In genomic region chr13:39898412-39898979, GRCm38 (mm10) we compare ENCODE assay signal across 21 mouse cellular contexts.
"Had no signal": no experiment of that assay in that cellular context is flagged by ENCODE, and none has a peak within 500 bp of the region (broad histone marks: within the 10 kb centered on the region; RNA-seq: fewer than 3 reads in every experiment).

No protein-coding gene starts in this region.

- H3K27ac ChIP-seq: liver, embryonic 13.5 days; liver, embryonic 15.5 days; macrophage; midbrain, embryonic 13.5 days; neural tube, embryonic 13.5 days; neural tube, embryonic 15.5 days had no signal

- H3K27me3 ChIP-seq: liver, embryonic 13.5 days; liver, embryonic 15.5 days; megakaryocyte, embryonic 14.5 days; neural tube, embryonic 13.5 days; neural tube, embryonic 15.5 days had no signal

- H3K4me3 ChIP-seq: liver, embryonic 13.5 days; liver, embryonic 15.5 days; megakaryocyte, embryonic 14.5 days; midbrain, embryonic 13.5 days; myocyte; neural tube, embryonic 13.5 days; neural tube, embryonic 15.5 days had no signal

- H3K4me2 ChIP-seq: liver, embryonic 11.5 days; liver, embryonic 13.5 days; liver, embryonic 15.5 days; midbrain, embryonic 11.5 days; midbrain, embryonic 13.5 days; neural tube, embryonic 13.5 days; neural tube, embryonic 15.5 days had no signal

- DNase-seq: liver, embryonic 13.5 days; liver, postnatal 0 days; lung, adult 2 months; retina, postnatal 1 day; right cerebral cortex, adult 18-20 months; right cerebral cortex, postnatal 25 days; right cerebral cortex, postnatal 4 days; spleen, adult 18-20 months; thymus, adult 18-20 months; thymus, postnatal 14 days; thymus, postnatal 36 days had no signal

- H3K36me3 ChIP-seq: liver, embryonic 13.5 days; liver, embryonic 15.5 days; midbrain, embryonic 13.5 days; neural tube, embryonic 13.5 days; neural tube, embryonic 15.5 days had no signal

- ATAC-seq: liver, postnatal 0 days; midbrain, embryonic 13.5 days; midbrain, embryonic 16.5 days had no signal

- H3K4me1 ChIP-seq: liver, embryonic 13.5 days; liver, embryonic 15.5 days; megakaryocyte, embryonic 14.5 days; midbrain, embryonic 13.5 days; neural tube, embryonic 13.5 days; neural tube, embryonic 15.5 days had no signal

- H3K9ac ChIP-seq: liver, embryonic 13.5 days; liver, embryonic 15.5 days; liver, postnatal 0 days; midbrain, embryonic 13.5 days; neural tube, embryonic 13.5 days; neural tube, embryonic 15.5 days had no signal

- H3K9me3 ChIP-seq: liver, embryonic 13.5 days; liver, embryonic 15.5 days; midbrain, embryonic 13.5 days; neural tube, embryonic 13.5 days; neural tube, embryonic 15.5 days had no signal
